Mouse (Mus musculus): ENCODE measurements around the gene Bst1. TPM values are rescaled to one million over a fixed set of nuclear protein-coding genes. Genes with fewer than 3 reads are reported as not detected.

The Bst1 gene
- polyA plus RNA-seq, 1 experiment from 2014 or later: 0.06 TPM

DNA sequence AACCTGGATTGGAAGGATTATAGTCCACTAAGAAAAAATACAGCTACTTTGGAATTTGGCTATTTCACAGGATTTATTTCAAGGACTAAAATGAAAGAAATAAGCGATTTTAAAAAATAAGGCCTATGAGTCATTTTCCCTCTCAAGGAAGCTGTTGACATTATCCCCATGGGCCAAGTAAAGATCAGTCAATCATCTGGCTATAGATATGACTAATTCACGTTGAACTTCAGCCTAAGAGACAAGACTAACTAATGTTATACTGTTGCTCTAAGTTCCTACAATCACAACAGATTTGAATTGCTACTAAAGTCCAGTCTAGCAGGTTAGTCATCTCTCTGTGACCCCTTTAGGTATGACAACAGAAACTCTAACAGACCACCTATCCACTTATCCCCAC is 34.7 kb upstream of the Bst1 start:
- Histone ChIP-seq H3K4me1 (ENCODE audit: control insufficient read depth, insufficient read depth, low read length) (peaks cover 17% of the 10 kb centered on the region), H3K9ac (ENCODE audit: low read depth, low read length) (no peak overlapping the region), H3K4me3 (ENCODE audit: low read depth, low read length) (no peak overlapping the region), H3K9me3 (replicated peaks; ENCODE audit: control insufficient read depth, low read length, poor library complexity, severe bottlenecking) (no peaks in the 10 kb centered on the region), H3K27ac (ENCODE audit: low read length) (no peak overlapping the region), H3K27me3 (ENCODE audit: control insufficient read depth, insufficient read depth, low read depth, low read length) (no peaks in the 10 kb centered on the region), H3K4me2 (ENCODE audit: low read length) (no peak overlapping the region), H3K36me3 (ENCODE audit: control insufficient read depth, insufficient read depth, low read length) (no peaks in the 10 kb centered on the region)
- WGBS: 85% methylated on average over 2 of the region's 2 CpGs
- ATAC-seq: no peak

DNA sequence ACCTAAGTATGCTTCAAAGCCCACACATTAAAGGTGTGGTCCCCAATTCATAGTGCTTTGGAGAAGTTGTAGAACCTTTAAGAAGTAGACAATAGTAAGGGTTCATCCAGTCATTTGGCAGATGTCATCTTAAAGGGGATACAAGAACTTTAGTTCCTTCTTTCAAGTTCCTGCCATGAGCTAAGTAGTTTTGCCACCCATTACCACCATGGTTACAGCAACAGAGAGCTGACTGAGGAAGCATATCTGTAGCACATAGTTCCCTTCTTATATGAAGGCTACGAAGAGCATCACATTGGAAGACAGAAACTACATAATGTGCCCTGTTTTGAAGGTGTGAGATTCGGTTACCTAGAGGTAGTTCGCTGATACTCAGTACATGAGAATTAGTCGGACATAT is 32.1 kb upstream of the Bst1 start:
- no peak overlapping the region for H3K27ac ChIP-seq (ENCODE audit: low read length)
- no peaks in the 10 kb centered on the region for H3K36me3 ChIP-seq (ENCODE audit: control insufficient read depth, insufficient read depth, low read length)
- H3K4me2 ChIP-seq (ENCODE audit: low read length): no peak overlapping the region
- no peaks in the 10 kb centered on the region for H3K9me3 ChIP-seq (replicated peaks; ENCODE audit: control insufficient read depth, low read length, poor library complexity, severe bottlenecking)
- WGBS: 92% methylated on average over 4 of the region's 4 CpGs
- H3K4me3 ChIP-seq (ENCODE audit: low read depth, low read length): no peak overlapping the region
- no peak overlapping the region for H3K9ac ChIP-seq (ENCODE audit: low read depth, low read length)
- H3K4me1 ChIP-seq (ENCODE audit: control insufficient read depth, insufficient read depth, low read length): peaks cover 5% of the 10 kb centered on the region
- H3K27me3 ChIP-seq (ENCODE audit: control insufficient read depth, insufficient read depth, low read depth, low read length): no peaks in the 10 kb centered on the region
- ATAC-seq: no peak

DNA sequence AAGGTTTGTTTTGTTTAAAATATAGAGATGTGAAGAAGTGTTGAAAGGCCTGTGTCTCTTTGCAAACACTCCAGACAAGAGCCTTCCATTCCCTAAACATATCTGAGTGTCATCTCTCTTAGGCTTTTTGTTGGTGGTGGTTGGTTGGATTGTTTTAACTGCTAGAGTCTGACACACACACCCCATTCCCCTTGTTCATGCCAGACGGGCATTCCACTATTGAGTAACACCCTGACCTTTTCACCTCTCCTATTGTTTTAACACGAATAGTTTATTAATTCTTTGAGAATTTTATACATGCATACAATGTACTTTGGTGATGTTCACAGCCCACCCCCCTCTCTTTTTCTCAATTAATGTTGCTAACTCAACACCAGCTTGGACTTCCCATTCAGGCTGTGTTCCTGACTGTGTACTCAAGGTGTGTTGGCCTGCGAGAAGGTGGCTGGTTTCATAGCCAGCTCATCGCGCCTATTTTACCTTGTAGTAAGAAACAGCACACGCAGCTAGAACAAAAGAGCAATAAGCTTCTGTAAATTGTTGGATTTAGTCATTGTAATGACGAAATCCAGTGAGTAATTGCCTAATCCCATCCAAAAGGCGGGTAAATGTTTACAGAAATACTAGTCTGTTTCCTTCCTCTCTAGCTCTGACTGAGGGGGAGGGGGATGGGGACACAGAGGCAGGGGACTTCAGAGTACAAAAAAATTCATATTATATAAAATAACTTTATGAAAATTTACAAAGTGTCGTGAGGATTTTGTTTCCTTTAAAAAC is 30.5 kb upstream of the Bst1 start:
- H3K4me3 ChIP-seq (ENCODE audit: low read depth, low read length): no peak overlapping the region
- H3K9ac ChIP-seq (ENCODE audit: low read depth, low read length): no peak overlapping the region
- no peaks in the 10 kb centered on the region for H3K9me3 ChIP-seq (replicated peaks; ENCODE audit: control insufficient read depth, low read length, poor library complexity, severe bottlenecking)
- H3K4me1 ChIP-seq (ENCODE audit: control insufficient read depth, insufficient read depth, low read length): no peaks in the 10 kb centered on the region
- 81% methylated on average over 9 of the region's 9 CpGs for whole genome bisulfite sequencing
- H3K27me3 ChIP-seq (ENCODE audit: control insufficient read depth, insufficient read depth, low read depth, low read length): no peaks in the 10 kb centered on the region
- no peak overlapping the region for H3K27ac ChIP-seq (ENCODE audit: low read length)
- H3K4me2 ChIP-seq (ENCODE audit: low read length): no peak overlapping the region
- no peak for ATAC-seq
- no peaks in the 10 kb centered on the region for H3K36me3 ChIP-seq (ENCODE audit: control insufficient read depth, insufficient read depth, low read length)

DNA sequence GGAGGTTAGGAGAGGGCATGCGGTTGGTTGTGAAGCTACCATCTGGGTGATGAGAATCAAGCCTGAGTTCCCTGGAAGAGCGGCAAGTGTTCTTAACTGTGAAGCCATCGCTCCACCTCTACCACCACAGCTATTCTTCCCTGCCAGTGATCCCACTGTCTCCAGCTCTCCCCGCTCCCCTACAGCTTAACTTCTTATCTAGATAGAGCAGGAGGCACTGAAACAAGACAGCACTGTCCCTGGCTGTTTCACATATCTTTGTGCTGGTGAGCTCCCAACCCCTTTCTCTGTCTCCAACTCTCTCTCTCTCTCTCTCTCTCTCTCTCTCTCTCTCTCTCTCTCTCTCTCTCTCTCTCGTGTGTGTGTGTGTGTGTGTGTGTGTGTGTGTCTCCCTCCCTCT is 26.3 kb upstream of the Bst1 start:
- H3K4me1 ChIP-seq (ENCODE audit: control insufficient read depth, insufficient read depth, low read length): no peaks in the 10 kb centered on the region
- no peaks in the 10 kb centered on the region for H3K27me3 ChIP-seq (ENCODE audit: control insufficient read depth, insufficient read depth, low read depth, low read length)
- H3K4me2 ChIP-seq (ENCODE audit: low read length): no peak overlapping the region
- H3K9me3 ChIP-seq (replicated peaks; ENCODE audit: control insufficient read depth, low read length, poor library complexity, severe bottlenecking): no peaks in the 10 kb centered on the region
- no peaks in the 10 kb centered on the region for H3K36me3 ChIP-seq (ENCODE audit: control insufficient read depth, insufficient read depth, low read length)
- H3K27ac ChIP-seq (ENCODE audit: low read length): no peak overlapping the region
- no peak for ATAC-seq
- 90% methylated on average over 5 of the region's 5 CpGs for WGBS
- H3K4me3 ChIP-seq (ENCODE audit: low read depth, low read length): no peak overlapping the region
- no peak overlapping the region for H3K9ac ChIP-seq (ENCODE audit: low read depth, low read length)

DNA sequence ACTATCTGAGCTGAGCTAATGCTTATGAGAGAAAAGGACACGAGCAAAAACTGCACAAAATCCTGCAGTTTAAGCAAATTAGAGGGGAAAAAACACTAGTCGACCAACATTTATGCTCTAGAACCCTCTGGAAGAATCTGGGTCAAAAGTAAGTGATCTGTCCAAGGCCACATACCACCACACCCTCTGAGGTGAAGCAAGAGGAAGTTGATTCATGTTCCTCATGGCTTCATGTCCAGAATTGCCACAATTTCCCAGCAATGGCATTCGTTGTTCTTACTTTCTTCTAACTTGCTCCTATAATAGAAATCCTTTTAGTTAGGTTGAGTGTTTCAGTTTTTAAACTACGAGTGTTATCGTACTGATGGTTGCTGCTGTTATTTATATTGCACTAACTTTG is 19.2 kb upstream of the Bst1 start:
- no peaks in the 10 kb centered on the region for H3K27me3 ChIP-seq (ENCODE audit: control insufficient read depth, insufficient read depth, low read depth, low read length)
- H3K9ac ChIP-seq (ENCODE audit: low read depth, low read length): no peak overlapping the region
- WGBS: 85% methylated on average over 5 of the region's 5 CpGs
- ATAC-seq: no peak
- H3K9me3 ChIP-seq (replicated peaks; ENCODE audit: control insufficient read depth, low read length, poor library complexity, severe bottlenecking): no peaks in the 10 kb centered on the region
- no peak overlapping the region for H3K4me3 ChIP-seq (ENCODE audit: low read depth, low read length)
- no peaks in the 10 kb centered on the region for H3K4me1 ChIP-seq (ENCODE audit: control insufficient read depth, insufficient read depth, low read length)
- H3K36me3 ChIP-seq (ENCODE audit: control insufficient read depth, insufficient read depth, low read length): no peaks in the 10 kb centered on the region
- H3K27ac ChIP-seq (ENCODE audit: low read length): no peak overlapping the region
- H3K4me2 ChIP-seq (ENCODE audit: low read length): no peak overlapping the region

- no peak for ATAC-seq
- Histone ChIP-seq H3K4me3 (ENCODE audit: low read depth, low read length) (no peak overlapping the region), H3K4me2 (ENCODE audit: low read length) (no peak overlapping the region), H3K27me3 (ENCODE audit: control insufficient read depth, insufficient read depth, low read depth, low read length) (no peaks in the 10 kb centered on the region), H3K9me3 (replicated peaks; ENCODE audit: control insufficient read depth, low read length, poor library complexity, severe bottlenecking) (no peaks in the 10 kb centered on the region), H3K27ac (ENCODE audit: low read length) (no peak overlapping the region), H3K9ac (ENCODE audit: low read depth, low read length) (no peak overlapping the region), H3K36me3 (ENCODE audit: control insufficient read depth, insufficient read depth, low read length) (no peaks in the 10 kb centered on the region), H3K4me1 (ENCODE audit: control insufficient read depth, insufficient read depth, low read length) (no peaks in the 10 kb centered on the region)
- WGBS: 56% methylated on average over 1 of the region's 1 CpGs
These were observed 18.0 kb upstream of the Bst1 start for GRCm38 (mm10) chr5:43800700-43801099.

- no peaks in the 10 kb centered on the region for H3K9me3 ChIP-seq (replicated peaks; ENCODE audit: control insufficient read depth, low read length, poor library complexity, severe bottlenecking)
- no peaks in the 10 kb centered on the region for H3K27me3 ChIP-seq (ENCODE audit: control insufficient read depth, insufficient read depth, low read depth, low read length)
- ATAC-seq: no peak
These were observed 17.4 kb upstream of the Bst1 start for GRCm38 (mm10) chr5:43801253-43801652.

GRCm38 (mm10) chr5:43801798-43802197 is 16.9 kb upstream of the Bst1 start:
- no peak overlapping the region for H3K4me2 ChIP-seq (ENCODE audit: low read length)
- H3K9ac ChIP-seq (ENCODE audit: low read depth, low read length): no peak overlapping the region
- WGBS: 90% methylated on average over 4 of the region's 4 CpGs
- no peak overlapping the region for H3K4me3 ChIP-seq (ENCODE audit: low read depth, low read length)
- H3K4me1 ChIP-seq (ENCODE audit: control insufficient read depth, insufficient read depth, low read length): no peaks in the 10 kb centered on the region
- H3K27me3 ChIP-seq (ENCODE audit: control insufficient read depth, insufficient read depth, low read depth, low read length): no peaks in the 10 kb centered on the region
- H3K9me3 ChIP-seq (replicated peaks; ENCODE audit: control insufficient read depth, low read length, poor library complexity, severe bottlenecking): no peaks in the 10 kb centered on the region
- ATAC-seq: no peak
- H3K27ac ChIP-seq (ENCODE audit: low read length): no peak overlapping the region
- H3K36me3 ChIP-seq (ENCODE audit: control insufficient read depth, insufficient read depth, low read length): no peaks in the 10 kb centered on the region

More at GRCm38 (mm10) chr5:43801253-43801652, 17.4 kb upstream of the Bst1 start:
- Histone ChIP-seq H3K36me3 (ENCODE audit: control insufficient read depth, insufficient read depth, low read length) (no peaks in the 10 kb centered on the region), H3K4me2 (ENCODE audit: low read length) (no peak overlapping the region), H3K4me1 (ENCODE audit: control insufficient read depth, insufficient read depth, low read length) (no peaks in the 10 kb centered on the region), H3K27ac (ENCODE audit: low read length) (no peak overlapping the region), H3K4me3 (ENCODE audit: low read depth, low read length) (no peak overlapping the region), H3K9ac (ENCODE audit: low read depth, low read length) (no peak overlapping the region)

GRCm38 (mm10) chr5:43805401-43805800 is 13.3 kb upstream of the Bst1 start:
- Histone ChIP-seq H3K4me1 (ENCODE audit: control insufficient read depth, insufficient read depth, low read length) (no peaks in the 10 kb centered on the region), H3K9ac (ENCODE audit: low read depth, low read length) (no peak overlapping the region), H3K4me3 (ENCODE audit: low read depth, low read length) (no peak overlapping the region), H3K9me3 (replicated peaks; ENCODE audit: control insufficient read depth, low read length, poor library complexity, severe bottlenecking) (no peaks in the 10 kb centered on the region), H3K27me3 (ENCODE audit: control insufficient read depth, insufficient read depth, low read depth, low read length) (no peaks in the 10 kb centered on the region), H3K27ac (ENCODE audit: low read length) (no peak overlapping the region), H3K4me2 (ENCODE audit: low read length) (no peak overlapping the region), H3K36me3 (ENCODE audit: control insufficient read depth, insufficient read depth, low read length) (no peaks in the 10 kb centered on the region)
- ATAC-seq: no peak
- WGBS: 79% methylated on average over 2 of the region's 2 CpGs
